Mouse (Mus musculus) heart, adult 8-10 months (tissue): ENCODE data around the gene Cspg4. TPM values are rescaled to one million over a fixed set of nuclear protein-coding genes. Genes with fewer than 3 reads are reported as not detected.
"Not testable (repeated sequence)": the region's sequence is repeated elsewhere in the genome, so short reads cannot be mapped to it uniquely, and the experiment has no call there.

Experiments used
- DNase-seq: peaks from one replicate; pipeline ENCODE4 v3.0.0; 2022; ENCODE audit warnings: low spot score
- total RNA-seq, 4 experiments: library from RNA; stranded (reverse); gene quantifications; 2 replicates each; pipeline ENCODE4 v1.2.4; 2022

The Cspg4 gene
- total RNA-seq, 4 experiments from 2014 or later = 9.4 to 14.7 (median 10.7) TPM

- peak; percentile 85 for DNase-seq
These were observed 26.7 kb downstream of the Cspg4 start for GRCm38 (mm10) chr9:56891517-56892011.

DNA sequence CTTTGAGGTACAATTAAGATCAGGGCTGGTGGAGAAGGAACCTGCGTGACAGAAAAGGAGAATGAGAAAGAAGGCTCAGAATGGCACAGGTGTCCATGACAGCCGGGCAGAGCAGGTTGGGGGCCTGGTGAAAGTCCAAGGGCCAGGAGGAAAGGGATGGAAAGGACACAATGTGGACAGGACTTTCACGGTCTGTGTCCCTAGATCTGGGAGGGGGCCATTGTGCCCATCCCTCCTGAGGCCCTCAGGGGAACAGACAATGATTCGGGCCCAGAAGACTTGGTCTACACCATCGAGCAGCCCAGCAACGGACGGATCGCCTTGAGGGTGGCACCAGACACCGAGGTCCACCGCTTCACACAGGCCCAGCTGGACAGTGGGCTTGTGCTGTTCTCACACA is 27.3 kb downstream of the Cspg4 start:
- DNase-seq = no peak

DNA sequence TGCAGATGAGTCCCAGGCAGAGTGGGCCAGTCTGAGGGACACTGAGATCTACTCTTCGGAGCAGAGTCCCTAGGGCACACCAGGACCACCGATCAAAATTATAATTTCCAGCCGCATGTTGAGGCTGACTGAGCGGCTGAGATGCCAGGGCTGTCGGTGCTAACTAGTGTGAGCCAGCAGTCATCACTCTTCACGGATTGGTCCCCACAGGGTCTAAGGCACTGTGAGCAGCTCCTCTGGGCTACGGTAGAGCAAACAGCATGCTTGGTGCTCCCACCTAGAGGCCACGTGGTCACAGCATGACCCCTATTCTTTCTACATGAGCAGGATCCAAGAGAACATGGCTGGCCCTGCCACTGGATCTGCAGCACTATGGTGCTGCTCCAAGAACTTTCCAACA is 28.5 kb downstream of the Cspg4 start:
- no peak for DNase-seq

- DNase-seq = no peak
These were observed 29.2 kb downstream of the Cspg4 start for GRCm38 (mm10) chr9:56894006-56894405.

GRCm38 (mm10) chr9:56896779-56897178 is 31.9 kb downstream of the Cspg4 start:
- no peak for DNase-seq

- DNase-seq = no peak
These were observed 34.6 kb downstream of the Cspg4 start for GRCm38 (mm10) chr9:56899409-56899808.

- no peak for DNase-seq
These were observed 35.2 kb downstream of the Cspg4 start for GRCm38 (mm10) chr9:56900060-56900459.

GRCm38 (mm10) chr9:56900571-56900970 is 35.7 kb downstream of the Cspg4 start:
- peak; percentile 32 for DNase-seq

DNA sequence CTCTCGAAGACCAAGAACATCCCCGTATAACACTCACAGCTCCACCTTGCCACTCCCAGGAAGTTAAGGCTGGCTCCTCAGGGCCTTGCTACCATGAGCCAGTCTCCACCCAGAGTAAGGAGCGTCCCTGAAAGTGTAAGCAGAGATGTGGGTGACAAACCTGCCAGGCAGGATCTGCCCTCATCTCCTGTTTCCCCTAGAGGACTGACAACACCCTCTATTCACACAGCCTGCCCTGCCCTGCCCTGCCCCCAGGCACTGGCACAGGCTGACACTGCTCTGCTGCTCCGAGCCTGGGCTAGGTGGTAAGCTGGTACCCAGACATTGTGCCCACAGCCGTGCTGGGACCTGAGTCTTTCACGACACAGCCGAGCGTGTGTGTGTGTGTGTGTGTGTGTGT is 36.4 kb downstream of the Cspg4 start:
- no peak for DNase-seq

DNA sequence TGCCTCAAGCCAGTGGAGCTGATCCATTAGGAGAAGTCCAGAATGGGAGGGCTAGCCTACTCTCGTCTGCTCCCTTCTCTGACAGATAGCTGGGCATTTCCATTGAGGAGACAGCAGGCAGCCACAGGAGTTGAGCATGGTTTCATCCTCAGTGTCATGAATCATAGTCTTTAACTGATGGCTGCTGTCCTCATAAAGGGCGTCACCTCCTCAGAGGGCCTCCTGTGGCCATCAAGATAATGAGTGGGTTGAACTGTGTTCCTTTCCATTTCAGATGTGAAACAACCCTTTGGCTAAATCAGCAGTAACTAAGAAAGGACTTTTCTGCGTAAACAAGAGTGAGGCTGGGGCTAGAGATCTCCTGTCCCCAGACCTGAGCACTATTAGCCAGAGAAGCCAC is 38.8 kb downstream of the Cspg4 start:
- DNase-seq = no peak

- DNase-seq = no peak
These were observed 42.7 kb downstream of the Cspg4 start for GRCm38 (mm10) chr9:56907549-56907948.

DNA sequence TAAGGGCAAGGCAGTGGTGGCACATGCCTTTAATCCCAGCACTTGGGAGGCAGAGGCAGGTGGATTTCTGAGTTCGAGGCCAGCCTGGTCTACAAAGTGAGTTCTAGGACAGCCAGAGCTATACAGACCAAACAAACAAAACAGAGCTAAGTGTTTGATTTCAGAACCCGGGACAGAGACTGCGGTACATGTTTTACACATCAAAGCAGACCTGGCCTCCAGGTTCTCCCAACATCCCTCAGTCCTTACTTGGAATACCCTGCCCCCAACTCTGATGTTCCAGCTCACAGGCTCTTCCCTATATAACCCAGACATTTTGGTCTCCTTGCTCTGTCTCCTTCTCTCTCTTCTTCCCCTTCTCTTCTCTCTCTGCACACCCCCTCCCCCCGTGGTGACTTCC is 45.2 kb downstream of the Cspg4 start:
- not testable (repeated sequence) for DNase-seq

GRCm38 (mm10) chr9:56911017-56911416 is 46.2 kb downstream of the Cspg4 start:
- DNase-seq = no peak

DNA sequence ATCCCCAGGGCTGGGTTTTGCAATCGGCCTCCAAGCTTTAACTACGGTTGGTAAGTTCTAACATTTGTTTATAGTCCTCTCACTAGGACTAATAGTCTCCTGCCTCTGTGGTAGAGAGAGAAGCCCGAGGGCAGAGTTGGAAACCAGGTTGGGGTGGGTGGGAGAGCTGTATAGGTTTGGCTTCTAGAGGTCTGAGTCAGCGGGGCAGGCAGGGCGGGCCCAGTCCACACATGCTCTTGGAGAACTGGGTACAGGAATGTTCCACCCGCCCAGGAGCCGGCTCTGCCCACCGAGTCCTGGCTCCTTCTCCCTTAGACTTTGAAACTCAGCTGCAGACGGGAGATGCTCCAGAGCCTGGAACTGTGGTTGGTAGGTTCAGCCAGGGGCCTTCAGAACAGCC is 49.2 kb downstream of the Cspg4 start:
- no peak for DNase-seq

GRCm38 (mm10) chr9:56915116-56915515 is 50.3 kb downstream of the Cspg4 start:
- DNase-seq = no peak

DNA sequence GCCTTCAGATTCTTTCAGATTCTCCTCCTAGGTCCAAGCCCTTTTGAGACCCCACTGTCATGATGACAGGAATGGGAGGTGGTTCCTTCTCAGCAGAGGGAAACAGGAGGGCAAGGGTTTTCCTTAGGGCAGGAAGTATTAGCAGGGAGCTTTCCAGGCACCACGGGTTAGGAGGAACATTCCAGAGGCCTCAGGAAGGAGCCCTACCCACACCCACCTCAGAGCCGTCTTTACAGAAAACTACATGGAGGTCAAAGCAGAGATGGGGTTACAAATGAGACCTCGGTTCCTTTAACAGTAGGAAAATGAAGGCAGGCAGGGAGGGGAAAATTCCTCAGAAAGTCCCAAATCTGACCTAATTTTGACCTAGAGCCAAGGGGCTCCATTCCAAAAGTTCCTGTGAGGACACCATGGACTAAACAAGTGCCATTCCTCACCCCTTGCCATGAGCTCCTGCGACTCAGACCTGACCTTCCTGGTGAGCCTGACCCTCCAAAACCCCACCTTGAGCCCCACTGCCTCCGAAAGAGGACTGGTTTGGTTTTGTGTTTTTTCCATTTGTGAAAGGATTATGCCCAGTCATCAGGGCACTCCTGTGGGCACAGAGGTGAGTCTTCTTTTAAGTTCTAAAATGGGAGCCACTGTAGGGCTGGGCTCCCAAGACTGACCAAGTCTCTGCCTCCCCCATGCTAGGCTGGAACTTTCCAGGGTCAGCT is 51.0 kb downstream of the Cspg4 start:
- DNase-seq = peak; percentile 62

DNA sequence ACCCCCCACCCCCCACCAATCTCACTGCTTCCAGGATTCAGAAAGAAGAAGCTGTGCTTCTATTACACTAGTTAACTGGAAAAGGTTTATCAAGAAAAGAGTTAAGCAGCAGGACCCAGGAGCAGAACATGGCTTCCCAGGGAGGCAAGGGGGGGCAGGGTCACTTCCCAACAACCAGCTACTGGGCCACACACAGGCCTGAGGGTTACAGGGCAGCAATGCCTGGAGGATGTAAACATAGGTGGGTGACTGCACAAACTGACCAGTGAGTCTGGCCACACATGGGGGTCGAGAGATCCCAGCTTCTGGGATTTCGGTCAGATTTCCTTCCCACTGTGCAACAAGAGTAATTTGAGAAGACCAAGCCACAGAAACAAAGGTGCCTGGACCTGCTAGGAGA is 52.3 kb downstream of the Cspg4 start:
- DNase-seq = no peak

DNA sequence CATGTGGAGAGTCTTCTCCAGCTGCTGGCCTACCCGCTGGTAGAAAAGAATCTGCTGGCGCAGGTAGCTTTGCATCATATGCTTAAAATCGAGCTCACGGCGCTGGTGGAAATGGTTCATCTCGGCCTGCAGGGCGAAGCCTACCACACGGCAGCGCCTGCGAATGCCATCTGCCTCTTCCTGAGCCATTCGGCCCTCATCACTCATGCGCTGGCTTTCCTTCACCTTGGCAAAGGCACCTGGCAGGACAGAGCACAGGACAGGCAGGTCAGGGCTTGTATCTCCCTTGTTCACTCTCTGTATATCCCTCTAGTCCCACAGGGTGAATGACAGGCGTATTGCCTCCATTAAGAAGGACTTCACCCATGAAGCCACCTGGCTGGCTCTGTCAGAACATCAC is 53.6 kb downstream of the Cspg4 start:
- DNase-seq = no peak

- no peak for DNase-seq
These were observed 57.9 kb downstream of the Cspg4 start for GRCm38 (mm10) chr9:56922746-56923145.

DNA sequence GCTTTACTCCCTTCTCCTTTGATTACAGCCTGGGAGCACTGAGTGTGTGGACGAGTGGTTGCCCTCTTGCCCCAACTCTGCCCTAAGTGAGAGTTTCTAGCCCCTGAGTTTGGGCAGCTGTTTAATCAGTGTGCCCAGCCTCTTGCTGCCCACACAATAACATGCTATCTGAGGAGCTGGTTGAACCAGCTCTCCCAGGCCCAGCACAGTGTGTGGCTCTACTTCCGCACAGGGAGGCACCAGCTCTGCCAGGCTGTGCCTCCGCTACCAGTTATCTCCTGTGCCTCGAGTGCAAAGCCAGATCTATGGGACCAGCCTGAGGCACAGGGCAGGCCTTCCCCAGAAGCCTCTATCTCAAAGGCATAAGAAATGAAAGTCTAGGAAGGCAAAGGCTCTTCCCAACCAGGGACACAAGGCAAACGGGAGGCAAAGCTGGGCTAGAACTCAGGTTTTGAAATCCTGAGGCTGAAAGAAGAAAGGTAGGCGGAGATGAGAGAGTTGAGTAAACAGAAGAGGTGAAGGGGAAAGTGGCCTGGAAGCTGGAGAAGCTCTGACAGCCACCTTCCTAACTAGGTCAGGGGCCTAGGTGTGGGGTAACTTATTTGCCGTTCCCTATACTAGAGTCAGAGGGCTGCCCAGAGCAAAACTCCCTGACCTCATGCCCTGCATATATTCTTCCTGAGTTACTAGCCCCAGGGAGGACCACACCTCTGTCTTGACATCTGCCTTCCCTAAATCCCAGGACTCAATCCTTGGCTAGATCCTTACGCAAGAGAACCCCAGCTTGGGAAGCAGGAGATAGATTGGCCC is 59.2 kb downstream of the Cspg4 start:
- DNase-seq = no peak

GRCm38 (mm10) chr9:56924651-56925027 is 59.8 kb downstream of the Cspg4 start:
- DNase-seq = peak; percentile 95

GRCm38 (mm10) chr9:56925291-56926024 is 60.6 kb downstream of the Cspg4 start:
- no peak for DNase-seq
